Mouse (Mus musculus): ENCODE measurements at regions not wholly inside any gene's neighbourhood (a gene's known extent, or its start where the extent isn't known, plus 50 kb on each side); places are given as distances from the start of the nearest gene placed in this dataset.
A peak's percentile ranks its signal among the peaks of the same experiment; 100 is the strongest.

- DNase-seq (ENCODE audit: low spot score), result no peak
- H3K4me2 ChIP-seq (ENCODE audit: low read length), result no peak overlapping the region
Measured at GRCm38 (mm10) chr1:73828996-73829395, 295.3 kb downstream of the Tns1 start.

GRCm38 (mm10) chr1:73826243-73826930 lies 297.9 kb downstream of the Tns1 start:
- peak; percentile 95 for DNase-seq (ENCODE audit: low spot score)
- Histone ChIP-seq H3K27me3 (ENCODE audit: insufficient read depth, low read length) (no peaks in the 10 kb centered on the region), H3K9ac (ENCODE audit: low read depth, low read length) (no peak overlapping the region), H3K4me2 (ENCODE audit: low read length) (no peak overlapping the region), H3K36me3 (ENCODE audit: insufficient read depth, low read length) (no peaks in the 10 kb centered on the region), H3K4me3 (replicated peaks; ENCODE audit: low read depth, low read length) (no peak overlapping the region), H3K27ac (no peak overlapping the region), H3K9me3 (replicated peaks; ENCODE audit: low read length) (no peaks in the 10 kb centered on the region), H3K4me1 (replicated peaks; ENCODE audit: insufficient read depth, low read length) (peaks cover 2% of the 10 kb centered on the region)
- TF ChIP-seq CTCF (IDR thresholded peaks at IDR 0.05; ENCODE audit: low read depth), result peak; percentile 99
- 43% methylated on average over 15 of the region's 15 CpGs for WGBS
- ATAC-seq (replicated peaks; ENCODE audit: low FRiP score, low read depth), result peak; percentile 73; the same call in 1 of the 2 replicates

More at GRCm38 (mm10) chr1:73828996-73829395, 295.3 kb downstream of the Tns1 start:
- H3K4me3 ChIP-seq (replicated peaks; ENCODE audit: low read depth, low read length), result no peak overlapping the region
- H3K4me1 ChIP-seq (replicated peaks; ENCODE audit: insufficient read depth, low read length), result peaks cover 2% of the 10 kb centered on the region; the same call in 1 of the 2 replicates
- H3K9ac ChIP-seq (ENCODE audit: low read depth, low read length), result no peak overlapping the region
- ATAC-seq (replicated peaks; ENCODE audit: low FRiP score, low read depth), result no peak
- no peak overlapping the region for H3K27ac ChIP-seq
- no peaks in the 10 kb centered on the region for H3K36me3 ChIP-seq (ENCODE audit: insufficient read depth, low read length)
- WGBS, result 63% methylated on average over 10 of the region's 10 CpGs
- no peaks in the 10 kb centered on the region for H3K9me3 ChIP-seq (replicated peaks; ENCODE audit: low read length)
- no peaks in the 10 kb centered on the region for H3K27me3 ChIP-seq (ENCODE audit: insufficient read depth, low read length)
- TF ChIP-seq CTCF (IDR thresholded peaks at IDR 0.05; ENCODE audit: low read depth), result no peak

- Histone ChIP-seq H3K4me1 (replicated peaks; ENCODE audit: insufficient read depth, low read length) (peaks cover 2% of the 10 kb centered on the region), H3K4me3 (replicated peaks; ENCODE audit: low read depth, low read length) (no peak overlapping the region), H3K27ac (no peak overlapping the region), H3K4me2 (ENCODE audit: low read length) (no peak overlapping the region), H3K9me3 (replicated peaks; ENCODE audit: low read length) (no peaks in the 10 kb centered on the region), H3K9ac (ENCODE audit: low read depth, low read length) (no peak overlapping the region), H3K27me3 (ENCODE audit: insufficient read depth, low read length) (no peaks in the 10 kb centered on the region), H3K36me3 (ENCODE audit: insufficient read depth, low read length) (no peaks in the 10 kb centered on the region)
- 0 out of 2 replicates have a peak, but pooled peaks have one; percentile 24 for ATAC-seq (replicated peaks; ENCODE audit: low FRiP score, low read depth)
- 58% methylated on average over 8 of the region's 8 CpGs for WGBS
- no peak for TF ChIP-seq CTCF (IDR thresholded peaks at IDR 0.05; ENCODE audit: low read depth)
- DNase-seq (ENCODE audit: low spot score), result peak; percentile 36
Measured at GRCm38 (mm10) chr1:73824406-73825184, 299.7 kb downstream of the Tns1 start.

- no peak for ATAC-seq (replicated peaks; ENCODE audit: low FRiP score, low read depth)
- Histone ChIP-seq H3K9ac (ENCODE audit: low read depth, low read length) (no peak overlapping the region), H3K4me2 (ENCODE audit: low read length) (no peak overlapping the region), H3K27ac (no peak overlapping the region), H3K9me3 (replicated peaks; ENCODE audit: low read length) (no peaks in the 10 kb centered on the region), H3K4me1 (replicated peaks; ENCODE audit: insufficient read depth, low read length) (peaks cover 2% of the 10 kb centered on the region), H3K27me3 (ENCODE audit: insufficient read depth, low read length) (no peaks in the 10 kb centered on the region), H3K4me3 (replicated peaks; ENCODE audit: low read depth, low read length) (no peak overlapping the region), H3K36me3 (ENCODE audit: insufficient read depth, low read length) (no peaks in the 10 kb centered on the region)
- DNase-seq (ENCODE audit: low spot score), result no peak
- TF ChIP-seq CTCF (IDR thresholded peaks at IDR 0.05; ENCODE audit: low read depth), result no peak
- WGBS, result 87% methylated on average over 10 of the region's 10 CpGs
Measured at GRCm38 (mm10) chr1:73823726-73824125, 300.5 kb downstream of the Tns1 start.

- peaks cover 2% of the 10 kb centered on the region for H3K4me1 ChIP-seq (replicated peaks; ENCODE audit: insufficient read depth, low read length)
- no peaks in the 10 kb centered on the region for H3K27me3 ChIP-seq (ENCODE audit: insufficient read depth, low read length)
- peak; percentile 79 for DNase-seq (ENCODE audit: low spot score)
- no peak overlapping the region for H3K4me2 ChIP-seq (ENCODE audit: low read length)
- TF ChIP-seq CTCF (IDR thresholded peaks at IDR 0.05; ENCODE audit: low read depth), result no peak
- no peak overlapping the region for H3K4me3 ChIP-seq (replicated peaks; ENCODE audit: low read depth, low read length)
- ATAC-seq (replicated peaks; ENCODE audit: low FRiP score, low read depth), result no peak
- WGBS, result 48% methylated on average over 6 of the region's 6 CpGs
- H3K9me3 ChIP-seq (replicated peaks; ENCODE audit: low read length), result no peaks in the 10 kb centered on the region
- no peak overlapping the region for H3K9ac ChIP-seq (ENCODE audit: low read depth, low read length)
- no peaks in the 10 kb centered on the region for H3K36me3 ChIP-seq (ENCODE audit: insufficient read depth, low read length)
- H3K27ac ChIP-seq, result 0 out of 2 replicates have a peak overlapping the region, but pooled peaks have one; percentile 19
Measured at GRCm38 (mm10) chr1:73822616-73823015, 301.6 kb downstream of the Tns1 start.

GRCm38 (mm10) chr1:73820701-73821100 lies 303.5 kb downstream of the Tns1 start:
- Histone ChIP-seq H3K4me2 (ENCODE audit: low read length) (no peak overlapping the region), H3K9ac (ENCODE audit: low read depth, low read length) (no peak overlapping the region), H3K4me1 (replicated peaks; ENCODE audit: insufficient read depth, low read length) (no peaks in the 10 kb centered on the region; the same call in none of the 2 replicates), H3K36me3 (ENCODE audit: insufficient read depth, low read length) (no peaks in the 10 kb centered on the region), H3K27ac (no peak overlapping the region), H3K9me3 (replicated peaks; ENCODE audit: low read length) (no peaks in the 10 kb centered on the region), H3K4me3 (replicated peaks; ENCODE audit: low read depth, low read length) (no peak overlapping the region), H3K27me3 (ENCODE audit: insufficient read depth, low read length) (no peaks in the 10 kb centered on the region)
- no peak for ATAC-seq (replicated peaks; ENCODE audit: low FRiP score, low read depth)
- DNase-seq (ENCODE audit: low spot score), result peak; percentile 38
- WGBS, result 51% methylated on average over 7 of the region's 7 CpGs
- no peak for TF ChIP-seq CTCF (IDR thresholded peaks at IDR 0.05; ENCODE audit: low read depth)
